Mouse (Mus musculus) CD4-positive helper T cell, adult 2 months (primary cell): ENCODE measurements around the gene Ralgapa2.
"Not testable (repeated sequence)": the region's sequence is repeated elsewhere in the genome, so short reads cannot be mapped to it uniquely, and the experiment has no call there.

ENCODE experiments used
- DNase-seq: peaks from one replicate; pipeline ENCODE4 v3.0.0-alpha.2; 2012; ENCODE audit warnings: low read depth, missing footprints, low spot score

The Ralgapa2 gene

GRCm38 (mm10) chr2:146498298-146498697 lies 13.8 kb downstream of the Ralgapa2 start:
- no peak for DNase-seq

DNA sequence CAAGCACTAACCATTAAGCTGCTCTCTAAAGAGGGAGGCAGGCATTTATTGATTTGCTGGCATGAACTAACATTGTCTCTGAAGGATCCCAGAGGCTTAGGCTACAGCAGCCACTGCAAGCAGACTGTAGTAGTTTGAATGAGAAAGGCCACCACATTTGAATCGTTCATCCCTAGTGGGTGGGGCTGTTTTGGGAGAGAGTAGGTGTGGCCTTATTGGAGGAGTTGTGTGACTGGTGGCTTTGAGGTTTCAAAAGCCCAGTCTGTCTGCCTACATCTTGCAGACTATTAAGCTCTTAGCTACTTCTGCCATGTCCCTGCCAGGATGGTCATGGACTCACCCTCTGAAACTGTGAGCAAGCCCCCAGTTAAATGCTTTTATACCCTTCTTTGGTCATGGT lies 15.1 kb downstream of the Ralgapa2 start:
- DNase-seq = no peak

DNA sequence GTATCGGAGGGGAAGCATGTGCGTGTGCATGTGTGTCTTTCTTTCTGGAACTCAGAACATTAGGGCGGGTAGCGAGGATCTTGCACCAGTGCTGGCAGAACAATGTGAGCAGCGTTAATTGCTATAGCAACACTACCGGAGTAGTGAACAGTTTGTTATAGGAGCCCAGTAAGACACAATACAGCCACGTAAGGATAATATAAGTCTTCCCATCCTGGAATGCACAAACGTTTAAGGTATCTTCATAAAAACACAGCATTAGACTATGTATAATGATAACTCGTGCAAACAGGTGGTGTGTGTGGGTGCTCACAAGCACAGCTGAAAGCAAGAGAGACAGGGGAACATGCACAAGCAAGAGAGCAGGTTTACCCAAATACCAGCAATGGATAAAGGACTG lies 16.4 kb downstream of the Ralgapa2 start:
- DNase-seq = no peak

DNA sequence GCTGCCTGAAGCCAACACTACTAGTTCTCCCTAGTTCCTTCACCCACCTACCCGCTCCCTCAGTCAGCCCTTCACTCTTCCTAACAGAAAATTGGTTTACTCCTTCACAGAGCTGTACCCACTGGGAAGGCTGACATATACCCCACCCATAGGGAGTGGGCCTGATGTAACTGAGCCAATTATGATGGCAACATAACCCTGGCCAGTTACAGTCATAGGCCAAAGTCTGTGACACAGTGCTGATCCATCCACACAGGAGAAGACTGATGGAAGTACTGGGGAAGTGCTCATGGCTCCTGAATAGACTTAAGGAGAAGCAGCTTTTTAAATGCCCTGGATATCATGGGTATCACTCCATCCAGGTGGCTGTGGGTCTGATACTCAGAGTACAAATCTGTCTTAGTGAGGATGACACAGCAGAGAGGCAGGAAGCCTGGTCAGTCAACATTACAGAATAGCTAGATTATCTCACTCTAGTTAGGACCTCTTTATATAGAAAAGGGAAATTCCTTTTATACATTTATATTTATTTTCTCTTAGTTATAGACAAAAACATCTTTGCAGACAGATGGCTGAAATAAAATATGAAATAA lies 18.7 kb downstream of the Ralgapa2 start:
- DNase-seq = no peak

DNA sequence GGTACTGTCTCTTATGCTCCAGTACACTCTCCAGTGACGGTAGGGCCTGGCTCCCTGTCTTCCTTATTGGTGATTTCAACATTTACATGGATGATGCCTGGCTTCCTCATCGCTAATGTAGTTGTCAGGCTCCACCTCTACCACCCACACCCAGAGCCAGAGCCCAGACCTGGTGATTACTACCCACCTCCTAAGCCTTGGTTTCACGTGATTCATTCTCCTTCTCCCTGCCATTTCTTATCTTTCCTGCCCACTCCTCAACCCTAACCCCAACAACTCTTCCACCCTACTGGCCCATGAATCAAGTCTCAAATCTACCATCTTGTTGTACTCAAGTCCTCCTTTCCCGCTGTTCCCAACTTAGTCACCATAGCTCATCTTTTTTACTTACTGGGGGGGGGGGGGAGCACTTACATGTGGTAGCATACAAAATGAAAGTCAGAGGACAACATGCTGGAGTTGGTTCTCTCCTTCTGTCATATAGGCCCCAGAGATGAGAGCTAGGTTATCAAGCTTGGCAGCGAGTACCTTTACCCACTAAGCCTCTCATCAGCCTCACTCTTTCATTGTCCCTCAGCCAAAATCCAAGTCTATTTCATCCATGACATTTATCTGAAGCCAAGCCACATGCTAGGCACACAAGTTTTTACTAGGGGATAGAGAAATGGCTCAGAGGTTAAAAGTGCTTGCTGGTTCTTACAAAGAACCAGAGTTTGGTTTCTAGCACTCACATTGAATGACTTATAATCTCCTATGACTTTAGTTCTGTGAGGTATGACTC lies 20.1 kb downstream of the Ralgapa2 start:
- no peak for DNase-seq

- DNase-seq = no peak
Measured at GRCm38 (mm10) chr2:146490926-146491325, 21.2 kb downstream of the Ralgapa2 start.

DNA sequence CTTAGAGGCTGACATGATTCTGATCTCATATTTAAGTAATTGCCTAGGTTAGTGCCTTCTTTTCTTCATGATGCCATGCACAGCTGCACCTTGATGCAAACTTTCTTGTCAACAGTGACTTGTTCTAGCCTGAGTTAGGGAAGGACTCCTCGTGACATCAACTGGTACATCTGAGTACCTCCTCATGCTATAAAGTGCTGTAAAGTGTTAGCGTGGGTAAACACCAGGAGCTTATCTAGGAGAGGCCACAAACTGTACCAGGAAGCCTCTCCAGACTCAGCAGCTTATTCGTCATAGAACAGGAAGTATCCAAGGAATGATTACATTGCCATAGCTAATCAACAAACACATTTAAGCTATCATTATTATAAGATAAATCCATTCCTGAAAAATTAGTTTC lies 23.9 kb downstream of the Ralgapa2 start:
- DNase-seq = no peak

DNA sequence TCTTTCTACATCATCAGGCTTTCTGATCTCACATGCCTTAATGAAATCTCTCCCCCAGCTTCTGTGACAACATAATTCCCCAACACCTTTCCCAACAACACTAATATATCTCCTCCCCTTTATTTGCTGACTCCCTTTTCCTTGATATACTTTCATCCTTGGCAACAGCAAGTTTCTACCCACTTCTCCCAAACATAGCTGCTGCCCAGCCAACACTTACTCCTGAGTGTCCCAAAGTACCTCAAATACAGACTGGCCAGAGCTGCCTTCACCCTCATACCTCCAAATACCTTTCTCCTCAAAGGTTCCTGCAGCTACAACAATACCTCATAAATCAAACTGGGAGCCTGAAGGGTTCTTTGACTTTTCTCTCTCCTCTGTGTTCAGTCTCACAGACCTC lies 29.3 kb downstream of the Ralgapa2 start:
- DNase-seq = no peak

GRCm38 (mm10) chr2:146477491-146477890 lies 34.7 kb downstream of the Ralgapa2 start:
- no peak for DNase-seq

GRCm38 (mm10) chr2:146476428-146476972 lies 35.6 kb downstream of the Ralgapa2 start:
- DNase-seq = no peak

DNA sequence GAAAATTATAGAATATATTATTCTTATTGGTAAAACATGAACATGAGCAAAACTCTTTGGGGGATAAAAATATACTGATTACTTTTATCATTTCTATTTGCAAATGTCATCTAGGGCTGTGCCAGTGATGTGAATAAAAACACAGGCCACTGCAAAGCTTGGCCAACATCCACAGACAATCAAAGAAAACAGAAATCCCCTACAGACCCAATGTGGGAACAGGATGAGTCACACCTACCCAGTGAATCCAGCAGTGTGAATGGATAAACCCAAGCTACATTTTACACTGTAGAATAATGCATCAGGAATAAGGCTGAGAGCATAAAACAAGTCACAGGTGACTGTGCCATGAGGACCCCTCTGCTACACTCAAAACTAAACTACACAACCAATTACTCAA lies 36.1 kb downstream of the Ralgapa2 start:
- no peak for DNase-seq

DNA sequence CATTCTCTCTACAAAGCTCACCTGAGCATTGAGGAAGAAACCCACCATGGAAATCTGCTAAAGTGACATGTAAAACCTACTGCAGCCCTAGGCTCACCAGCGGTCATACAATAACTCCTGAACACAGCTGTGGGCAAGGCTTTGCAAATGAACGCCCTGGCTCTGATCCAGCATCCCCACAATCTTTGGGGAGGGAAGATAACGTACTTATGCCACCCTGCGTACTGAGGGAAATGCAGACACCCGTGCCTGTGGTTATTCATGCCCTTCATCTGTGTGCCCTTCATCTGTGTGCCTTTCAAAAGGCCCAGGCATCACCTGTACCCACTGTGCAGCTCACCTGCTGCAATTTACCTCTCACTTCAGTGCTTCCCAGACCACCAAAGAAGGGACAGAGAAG lies 41.2 kb downstream of the Ralgapa2 start:
- DNase-seq = no peak

GRCm38 (mm10) chr2:146469707-146470420 lies 42.3 kb downstream of the Ralgapa2 start:
- DNase-seq = peak; percentile 8

- DNase-seq = no peak
Measured at GRCm38 (mm10) chr2:146468898-146469297, 43.2 kb downstream of the Ralgapa2 start.

GRCm38 (mm10) chr2:146468016-146468415 lies 44.1 kb downstream of the Ralgapa2 start:
- no peak for DNase-seq

DNA sequence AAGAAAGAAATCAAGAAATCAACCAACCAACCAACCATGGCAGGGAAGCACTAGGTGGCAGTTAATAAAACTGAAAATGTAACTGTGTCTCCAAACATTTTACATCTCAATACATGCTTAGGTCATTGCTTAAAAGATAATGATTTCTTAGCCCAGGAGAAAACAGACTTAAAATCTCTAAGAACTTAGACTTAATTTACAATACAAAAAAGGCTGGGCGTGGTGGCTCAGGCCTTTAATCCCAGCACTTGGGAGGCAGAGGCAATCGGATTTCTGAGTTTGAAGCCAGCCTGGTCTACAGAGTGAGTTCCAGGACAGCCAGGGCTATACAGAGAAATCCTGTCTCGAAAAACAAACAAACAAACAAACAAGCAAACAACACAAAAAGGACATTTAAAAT lies 45.3 kb downstream of the Ralgapa2 start:
- not testable (repeated sequence) for DNase-seq

DNA sequence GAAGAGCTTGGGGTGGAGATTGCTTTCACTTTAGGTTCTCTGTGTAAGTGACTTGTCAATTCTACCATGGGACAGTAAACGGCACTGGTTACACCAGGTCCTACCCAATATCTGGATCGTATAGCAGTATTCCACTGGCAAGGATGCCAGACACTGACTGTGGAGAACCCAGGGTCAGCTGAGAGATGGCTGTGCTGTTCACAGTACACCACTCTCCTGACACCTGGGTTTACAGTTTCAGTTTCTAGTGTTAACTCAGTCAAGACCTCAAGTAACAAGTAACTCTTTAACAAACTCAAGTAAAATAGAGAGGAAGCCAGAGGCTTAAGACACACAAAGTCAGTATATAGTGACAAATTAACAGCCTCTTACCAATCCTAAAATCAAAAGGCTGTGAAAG lies 54.6 kb downstream of the Ralgapa2 start:
- DNase-seq = no peak

DNA sequence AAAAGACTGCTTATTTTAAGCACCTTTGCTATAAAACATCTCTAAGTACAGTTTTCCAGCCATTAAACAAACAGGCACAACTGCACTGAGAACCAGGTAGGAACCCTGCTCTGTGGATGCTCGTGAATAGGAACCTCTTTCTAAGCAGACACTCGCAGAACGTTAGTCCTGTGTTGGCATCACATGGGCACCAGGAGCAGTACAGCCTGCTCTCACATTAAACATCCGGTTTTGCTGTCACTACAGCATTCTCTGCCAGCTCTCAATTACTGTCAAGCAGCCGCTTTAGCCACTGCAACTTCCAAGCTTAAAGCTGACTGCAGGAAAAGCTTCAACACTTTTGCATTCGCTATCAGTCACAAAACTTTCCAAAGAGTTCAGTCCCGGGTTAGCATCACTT lies 55.5 kb downstream of the Ralgapa2 start:
- DNase-seq = no peak

GRCm38 (mm10) chr2:146456062-146456461 lies 56.1 kb downstream of the Ralgapa2 start:
- DNase-seq = no peak

GRCm38 (mm10) chr2:146444009-146444408 lies 68.1 kb downstream of the Ralgapa2 start:
- DNase-seq = no peak

- DNase-seq = no peak
Measured at GRCm38 (mm10) chr2:146443291-146443875, 68.8 kb downstream of the Ralgapa2 start.

DNA sequence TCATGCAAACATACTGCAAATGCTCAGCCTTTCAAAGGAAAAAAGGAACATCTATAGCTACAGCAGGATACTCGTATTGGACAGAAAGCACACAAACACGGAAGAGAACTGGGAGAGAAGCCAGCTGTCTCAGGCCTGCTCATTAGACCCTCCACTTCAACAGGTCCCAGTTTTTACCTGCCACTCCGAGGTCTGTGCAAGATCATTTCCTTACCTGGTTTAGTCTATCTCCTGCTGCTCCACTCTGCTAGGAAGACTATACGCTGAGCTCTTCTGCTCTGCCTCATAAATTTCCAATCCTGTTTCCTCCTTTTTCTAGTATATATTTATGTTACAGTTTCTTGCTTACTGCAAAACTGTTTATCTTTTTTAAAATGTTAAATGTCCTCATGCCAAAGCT lies 70.4 kb downstream of the Ralgapa2 start:
- DNase-seq = no peak
